In genomic region chr2:52052335-52052734, GRCm38 (mm10) we compare ENCODE assay signal across 28 mouse cellular contexts.
"Had no signal": no experiment of that assay in that cellular context is flagged by ENCODE, and none has a peak within 500 bp of the region (broad histone marks: within the 10 kb centered on the region; RNA-seq: fewer than 3 reads in every experiment).

No protein-coding gene starts in this region.

- H3K9ac ChIP-seq: heart, embryonic 13.5 days; heart, embryonic 15.5 days; hindbrain, embryonic 13.5 days; hindbrain, embryonic 15.5 days; kidney, embryonic 15.5 days; limb, embryonic 12.5 days; liver, embryonic 13.5 days; liver, embryonic 15.5 days had no signal

- H3K4me1 ChIP-seq: hindbrain, embryonic 13.5 days; hindbrain, embryonic 15.5 days; limb, embryonic 10.5 days; limb, embryonic 12.5 days; liver, embryonic 13.5 days; liver, embryonic 15.5 days had no signal

- ATAC-seq: hindbrain, postnatal 0 days; intestine, embryonic 16.5 days had no signal

- H3K9me3 ChIP-seq: heart, embryonic 13.5 days; heart, embryonic 15.5 days; hindbrain, embryonic 13.5 days; hindbrain, embryonic 15.5 days; kidney, embryonic 15.5 days; limb, embryonic 10.5 days; limb, embryonic 12.5 days; liver, embryonic 13.5 days; liver, embryonic 15.5 days had no signal

- DNase-seq: gastrocnemius, postnatal 14 days; gastrocnemius, postnatal 36 days; heart, adult 11 months; heart, adult 2 months; heart, postnatal 14 days; heart, postnatal 36 days; kidney, adult 11 months; kidney, adult 2 months; kidney, adult 9 months; kidney, postnatal 14 days; kidney, postnatal 36 days; layer of hippocampus, adult 9-11 months; liver; liver, embryonic 13.5 days had no signal

- H3K27ac ChIP-seq: heart, adult 2 months; heart, embryonic 15.5 days; hindbrain, embryonic 13.5 days; hindbrain, embryonic 15.5 days; hindbrain, postnatal 0 days; kidney, embryonic 15.5 days; kidney, postnatal 0 days; left cerebral cortex, adult 2 months; limb, embryonic 10.5 days; limb, embryonic 12.5 days; liver, embryonic 13.5 days; liver, embryonic 15.5 days had no signal

- H3K27me3 ChIP-seq: heart, embryonic 13.5 days; heart, embryonic 15.5 days; hindbrain, embryonic 13.5 days; hindbrain, embryonic 15.5 days; kidney, embryonic 15.5 days; limb, embryonic 12.5 days; liver, embryonic 13.5 days; liver, embryonic 15.5 days had no signal

- H3K36me3 ChIP-seq: heart, embryonic 13.5 days; heart, embryonic 15.5 days; hindbrain, embryonic 13.5 days; hindbrain, embryonic 15.5 days; kidney, embryonic 15.5 days; liver, embryonic 13.5 days; liver, embryonic 15.5 days had no signal

- H3K4me2 ChIP-seq: heart, embryonic 11.5 days; heart, embryonic 13.5 days; heart, embryonic 15.5 days; hindbrain, embryonic 13.5 days; hindbrain, embryonic 15.5 days; kidney, embryonic 15.5 days; limb, embryonic 12.5 days; liver, embryonic 11.5 days; liver, embryonic 13.5 days; liver, embryonic 15.5 days had no signal

- H3K4me3 ChIP-seq: heart, adult 2 months; heart, embryonic 13.5 days; heart, embryonic 15.5 days; hindbrain, embryonic 13.5 days; hindbrain, embryonic 15.5 days; kidney, embryonic 15.5 days; left cerebral cortex, adult 2 months; limb, embryonic 10.5 days; limb, embryonic 12.5 days; liver, embryonic 13.5 days; liver, embryonic 15.5 days had no signal
